Mouse (Mus musculus): ENCODE data around the gene Dennd1c.

- TF ChIP-seq CTCF (IDR thresholded peaks at IDR 0.05; ENCODE audit: low read depth) (no peak), EP300 (IDR thresholded peaks at IDR 0.05; ENCODE audit: low read depth) (no peak)
Measured at GRCm38 (mm10) chr17:57112768-57113474, 34.6 kb upstream of the Dennd1c start.
